Mouse (Mus musculus): ENCODE results near the gene Lpp. TPM values are rescaled to one million over a fixed set of nuclear protein-coding genes. Genes with fewer than 3 reads are reported as not detected.

Lpp gene
- polyA plus RNA-seq, 1 experiment from 2014 or later: 10.3 TPM

GRCm38 (mm10) chr16:24645906-24646603 lies 252.7 kb downstream of the Lpp start:
- H3K4me3 ChIP-seq (ENCODE audit: low read depth, low read length): no peak overlapping the region
- no peaks in the 10 kb centered on the region for H3K27me3 ChIP-seq (ENCODE audit: control insufficient read depth, insufficient read depth, low read depth, low read length)
- H3K4me2 ChIP-seq (ENCODE audit: low read depth, low read length): no peak overlapping the region
- no peaks in the 10 kb centered on the region; the same call in none of the 2 replicates for H3K4me1 ChIP-seq (ENCODE audit: control insufficient read depth, low read depth, low read length)
- 47% methylated on average over 6 of the region's 6 CpGs for WGBS (ENCODE audit: insufficient replicate concordance)
- no peak overlapping the region for H3K27ac ChIP-seq (ENCODE audit: low read length)
- no peak overlapping the region for H3K9ac ChIP-seq (ENCODE audit: low read depth, low read length)
- no peak for ATAC-seq (ENCODE audit: low read depth)
- no peaks in the 10 kb centered on the region for H3K36me3 ChIP-seq (ENCODE audit: control insufficient read depth, insufficient read depth)
- no peaks in the 10 kb centered on the region for H3K9me3 ChIP-seq (replicated peaks; ENCODE audit: control insufficient read depth, low read length)

GRCm38 (mm10) chr16:24651655-24652654 lies 258.6 kb downstream of the Lpp start:
- Histone ChIP-seq H3K4me2 (ENCODE audit: low read depth, low read length) (no peak overlapping the region), H3K4me1 (ENCODE audit: control insufficient read depth, low read depth, low read length) (no peaks in the 10 kb centered on the region), H3K27ac (ENCODE audit: low read length) (no peak overlapping the region), H3K9ac (ENCODE audit: low read depth, low read length) (no peak overlapping the region), H3K9me3 (replicated peaks; ENCODE audit: control insufficient read depth, low read length) (no peaks in the 10 kb centered on the region), H3K27me3 (ENCODE audit: control insufficient read depth, insufficient read depth, low read depth, low read length) (no peaks in the 10 kb centered on the region), H3K36me3 (ENCODE audit: control insufficient read depth, insufficient read depth) (no peaks in the 10 kb centered on the region), H3K4me3 (ENCODE audit: low read depth, low read length) (no peak overlapping the region)
- WGBS (ENCODE audit: insufficient replicate concordance): 58% methylated on average over 8 of the region's 8 CpGs
- no peak for ATAC-seq (ENCODE audit: low read depth)

GRCm38 (mm10) chr16:24653041-24653440 lies 259.7 kb downstream of the Lpp start:
- Histone ChIP-seq H3K4me3 (ENCODE audit: low read depth, low read length) (no peak overlapping the region), H3K4me2 (ENCODE audit: low read depth, low read length) (no peak overlapping the region), H3K27me3 (ENCODE audit: control insufficient read depth, insufficient read depth, low read depth, low read length) (no peaks in the 10 kb centered on the region), H3K36me3 (ENCODE audit: control insufficient read depth, insufficient read depth) (no peaks in the 10 kb centered on the region), H3K4me1 (ENCODE audit: control insufficient read depth, low read depth, low read length) (no peaks in the 10 kb centered on the region), H3K9me3 (replicated peaks; ENCODE audit: control insufficient read depth, low read length) (no peaks in the 10 kb centered on the region), H3K27ac (ENCODE audit: low read length) (no peak overlapping the region), H3K9ac (ENCODE audit: low read depth, low read length) (no peak overlapping the region)
- WGBS (ENCODE audit: insufficient replicate concordance): 50% methylated on average over 5 of the region's 5 CpGs
- ATAC-seq (ENCODE audit: low read depth): no peak

- H3K4me3 ChIP-seq (ENCODE audit: low read depth, low read length): no peak overlapping the region
- no peaks in the 10 kb centered on the region for H3K36me3 ChIP-seq (ENCODE audit: control insufficient read depth, insufficient read depth)
- H3K27me3 ChIP-seq (ENCODE audit: control insufficient read depth, insufficient read depth, low read depth, low read length): no peaks in the 10 kb centered on the region
- no peak overlapping the region for H3K4me2 ChIP-seq (ENCODE audit: low read depth, low read length)
- H3K9me3 ChIP-seq (replicated peaks; ENCODE audit: control insufficient read depth, low read length): no peaks in the 10 kb centered on the region
- 49% methylated on average over 3 of the region's 3 CpGs for WGBS (ENCODE audit: insufficient replicate concordance)
- H3K27ac ChIP-seq (ENCODE audit: low read length): no peak overlapping the region
- no peak for ATAC-seq (ENCODE audit: low read depth)
- no peaks in the 10 kb centered on the region for H3K4me1 ChIP-seq (ENCODE audit: control insufficient read depth, low read depth, low read length)
- H3K9ac ChIP-seq (ENCODE audit: low read depth, low read length): no peak overlapping the region
Measured at GRCm38 (mm10) chr16:24655116-24655515, 261.8 kb downstream of the Lpp start.

- Histone ChIP-seq H3K36me3 (ENCODE audit: control insufficient read depth, insufficient read depth) (no peaks in the 10 kb centered on the region), H3K27ac (ENCODE audit: low read length) (no peak overlapping the region), H3K4me3 (ENCODE audit: low read depth, low read length) (no peak overlapping the region), H3K9me3 (replicated peaks; ENCODE audit: control insufficient read depth, low read length) (no peaks in the 10 kb centered on the region), H3K9ac (ENCODE audit: low read depth, low read length) (no peak overlapping the region), H3K27me3 (ENCODE audit: control insufficient read depth, insufficient read depth, low read depth, low read length) (no peaks in the 10 kb centered on the region), H3K4me1 (ENCODE audit: control insufficient read depth, low read depth, low read length) (no peaks in the 10 kb centered on the region), H3K4me2 (ENCODE audit: low read depth, low read length) (no peak overlapping the region)
- no peak for ATAC-seq (ENCODE audit: low read depth)
- WGBS (ENCODE audit: insufficient replicate concordance): 63% methylated on average over 8 of the region's 8 CpGs
Measured at GRCm38 (mm10) chr16:24656026-24656425, 262.7 kb downstream of the Lpp start.

- 67% methylated on average over 5 of the region's 5 CpGs for WGBS (ENCODE audit: insufficient replicate concordance)
Measured at GRCm38 (mm10) chr16:24656752-24657151, 263.4 kb downstream of the Lpp start.

GRCm38 (mm10) chr16:24659049-24659448 lies 265.7 kb downstream of the Lpp start:
- no peak overlapping the region for H3K9ac ChIP-seq (ENCODE audit: low read depth, low read length)
- no peak overlapping the region for H3K4me2 ChIP-seq (ENCODE audit: low read depth, low read length)
- H3K27ac ChIP-seq (ENCODE audit: low read length): no peak overlapping the region
- WGBS (ENCODE audit: insufficient replicate concordance): 57% methylated on average over 2 of the region's 2 CpGs
- H3K4me1 ChIP-seq (ENCODE audit: control insufficient read depth, low read depth, low read length): no peaks in the 10 kb centered on the region
- ATAC-seq (ENCODE audit: low read depth): no peak
- no peaks in the 10 kb centered on the region for H3K27me3 ChIP-seq (ENCODE audit: control insufficient read depth, insufficient read depth, low read depth, low read length)
- H3K36me3 ChIP-seq (ENCODE audit: control insufficient read depth, insufficient read depth): no peaks in the 10 kb centered on the region
- no peak overlapping the region for H3K4me3 ChIP-seq (ENCODE audit: low read depth, low read length)
- no peaks in the 10 kb centered on the region for H3K9me3 ChIP-seq (replicated peaks; ENCODE audit: control insufficient read depth, low read length)

More at GRCm38 (mm10) chr16:24656752-24657151, 263.4 kb downstream of the Lpp start:
- Histone ChIP-seq H3K9ac (ENCODE audit: low read depth, low read length) (no peak overlapping the region), H3K4me1 (ENCODE audit: control insufficient read depth, low read depth, low read length) (no peaks in the 10 kb centered on the region), H3K27ac (ENCODE audit: low read length) (no peak overlapping the region), H3K36me3 (ENCODE audit: control insufficient read depth, insufficient read depth) (no peaks in the 10 kb centered on the region), H3K27me3 (ENCODE audit: control insufficient read depth, insufficient read depth, low read depth, low read length) (no peaks in the 10 kb centered on the region), H3K9me3 (replicated peaks; ENCODE audit: control insufficient read depth, low read length) (no peaks in the 10 kb centered on the region), H3K4me3 (ENCODE audit: low read depth, low read length) (no peak overlapping the region), H3K4me2 (ENCODE audit: low read depth, low read length) (no peak overlapping the region)
- no peak for ATAC-seq (ENCODE audit: low read depth)

- no peak overlapping the region for H3K4me2 ChIP-seq (ENCODE audit: low read depth, low read length)
- no peak overlapping the region for H3K9ac ChIP-seq (ENCODE audit: low read depth, low read length)
- ATAC-seq (ENCODE audit: low read depth): no peak
- no peak overlapping the region for H3K4me3 ChIP-seq (ENCODE audit: low read depth, low read length)
- H3K27me3 ChIP-seq (ENCODE audit: control insufficient read depth, insufficient read depth, low read depth, low read length): no peaks in the 10 kb centered on the region
- no peaks in the 10 kb centered on the region for H3K36me3 ChIP-seq (ENCODE audit: control insufficient read depth, insufficient read depth)
- H3K27ac ChIP-seq (ENCODE audit: low read length): no peak overlapping the region
- H3K9me3 ChIP-seq (replicated peaks; ENCODE audit: control insufficient read depth, low read length): no peaks in the 10 kb centered on the region
- no peaks in the 10 kb centered on the region for H3K4me1 ChIP-seq (ENCODE audit: control insufficient read depth, low read depth, low read length)
Measured at GRCm38 (mm10) chr16:24664131-24664530, 270.8 kb downstream of the Lpp start.
